Mouse (Mus musculus): ENCODE data around the gene BC051019. TPM values are rescaled to one million over a fixed set of nuclear protein-coding genes. Genes with fewer than 3 reads are reported as not detected.

The BC051019 gene
- polyA plus RNA-seq, 1 experiment, result not detected

GRCm38 (mm10) chr7:109702721-109703120 is 20.9 kb downstream of the BC051019 start:
- Histone ChIP-seq H3K4me3 (ENCODE audit: low read depth, low read length) (no peak overlapping the region), H3K36me3 (ENCODE audit: control insufficient read depth, insufficient read depth, low read length) (0 out of 2 replicates have a peak, but pooled peaks cover 2% of the 10 kb centered on the region), H3K27me3 (ENCODE audit: control insufficient read depth, insufficient read depth, low read length) (no peaks in the 10 kb centered on the region), H3K27ac (ENCODE audit: insufficient read depth, low read depth, low read length) (no peak overlapping the region), H3K4me1 (ENCODE audit: control insufficient read depth, insufficient read depth, insufficient read length, low read length) (peaks cover 8% of the 10 kb centered on the region; the same call in 1 of the 2 replicates)
- 79% methylated on average over 4 of the region's 4 CpGs for WGBS
- no peak for TF ChIP-seq CTCF (IDR thresholded peaks at IDR 0.05; ENCODE audit: extremely low read depth, insufficient read length, insufficient replicate concordance, low read depth, low read length)
- no peak for TF ChIP-seq POLR2A (IDR thresholded peaks at IDR 0.05; ENCODE audit: low read depth, low read length)

DNA sequence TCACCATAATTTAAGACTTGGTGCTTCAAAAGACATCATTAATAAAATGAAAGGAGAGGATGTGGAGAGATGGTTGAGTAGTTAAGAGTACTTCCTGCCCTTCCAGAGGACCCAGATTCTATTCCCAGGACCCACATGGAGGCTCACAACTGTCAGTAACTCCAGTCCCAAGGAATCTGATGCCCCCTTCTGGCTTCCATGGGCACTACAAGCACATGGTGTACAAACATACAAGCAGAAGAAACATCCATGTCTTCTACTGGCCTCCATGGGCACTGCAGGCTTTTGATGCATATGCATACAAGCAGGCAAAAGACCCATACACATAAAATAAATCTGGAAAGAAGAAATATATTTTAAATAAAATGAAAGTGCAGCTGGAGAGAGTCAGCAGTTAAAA is 23.4 kb downstream of the BC051019 start:
- no peak for TF ChIP-seq CTCF (IDR thresholded peaks at IDR 0.05; ENCODE audit: extremely low read depth, insufficient read length, insufficient replicate concordance, low read depth, low read length)
- no peak for TF ChIP-seq POLR2A (IDR thresholded peaks at IDR 0.05; ENCODE audit: low read depth, low read length)
- H3K27ac ChIP-seq (ENCODE audit: insufficient read depth, low read depth, low read length), result no peak overlapping the region
- no peak overlapping the region for H3K4me3 ChIP-seq (ENCODE audit: low read depth, low read length)
- H3K4me1 ChIP-seq (ENCODE audit: control insufficient read depth, insufficient read depth, insufficient read length, low read length), result peaks cover 8% of the 10 kb centered on the region; the same call in 1 of the 2 replicates
- H3K36me3 ChIP-seq (ENCODE audit: control insufficient read depth, insufficient read depth, low read length), result no peaks in the 10 kb centered on the region
- no peaks in the 10 kb centered on the region for H3K27me3 ChIP-seq (ENCODE audit: control insufficient read depth, insufficient read depth, low read length)

DNA sequence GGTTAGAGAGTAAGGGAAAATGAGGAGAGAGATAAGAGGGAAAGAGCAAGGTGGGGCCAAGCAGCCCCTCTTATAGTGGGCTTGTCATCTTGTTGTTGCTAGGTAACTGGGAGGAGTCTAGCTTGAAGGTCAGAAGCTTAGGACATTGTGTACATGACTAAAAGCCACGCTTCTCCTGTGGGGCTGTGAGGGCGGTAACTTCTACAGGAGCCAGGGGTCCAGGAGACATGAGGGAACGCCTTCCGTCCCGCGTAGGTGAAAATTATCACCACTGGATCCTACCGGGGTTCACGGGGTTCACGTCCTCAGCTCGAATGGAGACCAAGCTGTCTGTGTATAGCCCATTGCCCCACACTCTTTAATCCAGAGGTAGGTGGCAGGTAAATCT is 28.3 kb downstream of the BC051019 start:
- Histone ChIP-seq H3K36me3 (ENCODE audit: control insufficient read depth, insufficient read depth, low read length) (no peaks in the 10 kb centered on the region), H3K27ac (ENCODE audit: insufficient read depth, low read depth, low read length) (no peak overlapping the region), H3K4me3 (ENCODE audit: low read depth, low read length) (no peak overlapping the region), H3K27me3 (ENCODE audit: control insufficient read depth, insufficient read depth, low read length) (no peaks in the 10 kb centered on the region), H3K4me1 (ENCODE audit: control insufficient read depth, insufficient read depth, insufficient read length, low read length) (no peaks in the 10 kb centered on the region)
- no peak for TF ChIP-seq CTCF (IDR thresholded peaks at IDR 0.05; ENCODE audit: extremely low read depth, insufficient read length, insufficient replicate concordance, low read depth, low read length)
- no peak for TF ChIP-seq POLR2A (IDR thresholded peaks at IDR 0.05; ENCODE audit: low read depth, low read length)
- WGBS, result 91% methylated on average over 10 of the region's 10 CpGs

DNA sequence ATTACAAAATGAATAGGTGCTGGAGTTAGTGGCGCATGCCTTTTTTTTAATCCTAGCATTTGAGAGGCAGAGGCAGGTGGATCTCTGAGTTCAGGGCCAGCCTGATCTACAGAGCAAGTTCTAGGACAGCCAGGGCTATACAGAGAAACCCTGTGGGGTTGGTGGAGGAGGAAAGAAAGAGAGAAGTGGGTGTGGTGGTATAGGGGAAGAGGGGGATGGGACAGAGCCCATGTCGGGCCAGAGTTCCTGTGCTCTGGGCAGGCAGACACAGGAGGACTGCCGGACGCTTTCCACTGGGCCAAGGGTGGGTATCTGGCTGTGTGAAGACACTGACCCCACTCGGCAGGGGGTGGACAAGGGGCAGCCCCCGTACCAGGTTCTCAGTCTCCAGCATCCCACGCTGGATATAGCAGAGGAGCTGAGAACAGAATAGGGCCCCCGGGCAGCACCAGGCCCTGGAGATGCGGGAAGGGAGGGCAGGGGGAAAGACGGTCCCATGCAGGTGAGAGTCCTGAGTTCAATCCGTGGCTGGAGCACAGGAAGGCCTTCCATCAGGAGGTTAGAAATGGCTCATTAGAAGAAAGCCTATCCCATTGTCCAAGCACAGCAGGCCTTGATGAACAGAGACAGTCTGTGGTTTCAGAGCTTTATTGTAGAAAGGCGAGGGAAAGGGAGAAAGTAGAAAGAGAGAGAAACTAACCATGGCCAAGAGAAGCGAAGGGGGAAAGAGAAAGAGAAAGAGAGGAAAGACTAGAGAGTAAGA is 28.9 kb downstream of the BC051019 start:
- no peak overlapping the region for H3K4me3 ChIP-seq (ENCODE audit: low read depth, low read length)
- WGBS, result 83% methylated on average over 13 of the region's 13 CpGs
- no peaks in the 10 kb centered on the region for H3K36me3 ChIP-seq (ENCODE audit: control insufficient read depth, insufficient read depth, low read length)
- H3K4me1 ChIP-seq (ENCODE audit: control insufficient read depth, insufficient read depth, insufficient read length, low read length), result no peaks in the 10 kb centered on the region
- H3K27ac ChIP-seq (ENCODE audit: insufficient read depth, low read depth, low read length), result no peak overlapping the region
- TF ChIP-seq POLR2A (IDR thresholded peaks at IDR 0.05; ENCODE audit: low read depth, low read length) (no peak), CTCF (IDR thresholded peaks at IDR 0.05; ENCODE audit: extremely low read depth, insufficient read length, insufficient replicate concordance, low read depth, low read length) (no peak)
- H3K27me3 ChIP-seq (ENCODE audit: control insufficient read depth, insufficient read depth, low read length), result no peaks in the 10 kb centered on the region

DNA sequence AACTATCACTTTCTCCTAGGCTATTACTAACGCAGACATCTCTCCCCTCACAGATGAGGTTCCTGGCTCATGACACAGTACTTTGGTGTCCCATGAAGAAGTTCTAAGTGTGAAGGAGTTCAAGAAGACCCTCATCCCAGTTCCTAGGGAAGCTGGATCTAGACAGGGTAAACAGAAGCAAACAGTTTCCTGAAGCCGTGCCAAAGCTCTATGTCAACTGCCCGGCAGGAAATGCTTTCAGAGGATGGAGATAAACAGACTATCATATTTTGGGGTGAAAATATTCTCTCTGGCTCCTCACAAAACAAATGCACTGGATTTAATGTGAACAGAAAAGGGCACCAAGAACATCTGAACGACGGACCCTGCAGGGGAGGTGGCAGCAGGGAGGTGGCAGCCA is 32.7 kb downstream of the BC051019 start:
- WGBS, result 75% methylated on average over 5 of the region's 5 CpGs
- Histone ChIP-seq H3K27me3 (ENCODE audit: control insufficient read depth, insufficient read depth, low read length) (no peaks in the 10 kb centered on the region), H3K4me1 (ENCODE audit: control insufficient read depth, insufficient read depth, insufficient read length, low read length) (no peaks in the 10 kb centered on the region), H3K36me3 (ENCODE audit: control insufficient read depth, insufficient read depth, low read length) (no peaks in the 10 kb centered on the region), H3K4me3 (ENCODE audit: low read depth, low read length) (no peak overlapping the region), H3K27ac (ENCODE audit: insufficient read depth, low read depth, low read length) (no peak overlapping the region)
- TF ChIP-seq POLR2A (IDR thresholded peaks at IDR 0.05; ENCODE audit: low read depth, low read length) (no peak), CTCF (IDR thresholded peaks at IDR 0.05; ENCODE audit: extremely low read depth, insufficient read length, insufficient replicate concordance, low read depth, low read length) (no peak)

- WGBS, result 91% methylated on average over 3 of the region's 3 CpGs
- Histone ChIP-seq H3K27ac (ENCODE audit: insufficient read depth, low read depth, low read length) (no peak overlapping the region), H3K27me3 (ENCODE audit: control insufficient read depth, insufficient read depth, low read length) (no peaks in the 10 kb centered on the region), H3K4me1 (ENCODE audit: control insufficient read depth, insufficient read depth, insufficient read length, low read length) (no peaks in the 10 kb centered on the region), H3K36me3 (ENCODE audit: control insufficient read depth, insufficient read depth, low read length) (no peaks in the 10 kb centered on the region), H3K4me3 (ENCODE audit: low read depth, low read length) (no peak overlapping the region)
- TF ChIP-seq POLR2A (IDR thresholded peaks at IDR 0.05; ENCODE audit: low read depth, low read length), result no peak
- TF ChIP-seq CTCF (IDR thresholded peaks at IDR 0.05; ENCODE audit: extremely low read depth, insufficient read length, insufficient replicate concordance, low read depth, low read length), result no peak
These were observed 33.5 kb downstream of the BC051019 start for GRCm38 (mm10) chr7:109690101-109690500.

DNA sequence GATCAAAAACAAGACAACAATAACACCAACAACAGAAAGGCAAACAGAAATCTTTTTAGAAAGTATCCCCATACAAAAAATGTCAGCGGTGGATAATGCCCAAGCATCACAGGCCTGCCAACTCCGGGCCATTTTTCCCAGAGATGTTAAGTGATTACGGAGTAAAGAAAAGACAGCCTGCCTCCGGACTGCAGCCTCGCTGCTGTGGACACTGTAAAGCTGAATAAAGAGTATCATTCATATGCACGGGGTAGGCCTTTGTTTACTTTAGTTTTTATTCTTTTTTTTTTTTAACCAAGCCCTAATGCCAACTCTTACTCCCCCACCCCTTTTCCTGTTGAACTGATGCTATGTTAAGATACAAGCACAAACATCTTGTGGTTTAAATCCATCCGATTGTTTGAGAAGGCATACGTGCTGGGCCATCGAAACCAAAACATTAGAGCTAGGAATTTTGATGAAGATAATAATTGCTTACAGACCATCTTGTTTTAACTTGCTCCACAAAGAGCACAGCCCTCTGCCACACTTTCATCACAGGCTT is 37.0 kb downstream of the BC051019 start:
- H3K27me3 ChIP-seq (ENCODE audit: control insufficient read depth, insufficient read depth, low read length), result no peaks in the 10 kb centered on the region
- TF ChIP-seq POLR2A (IDR thresholded peaks at IDR 0.05; ENCODE audit: low read depth, low read length) (no peak), CTCF (IDR thresholded peaks at IDR 0.05; ENCODE audit: extremely low read depth, insufficient read length, insufficient replicate concordance, low read depth, low read length) (no peak)
- no peaks in the 10 kb centered on the region for H3K4me1 ChIP-seq (ENCODE audit: control insufficient read depth, insufficient read depth, insufficient read length, low read length)
- WGBS, result 61% methylated on average over 9 of the region's 9 CpGs
- no peaks in the 10 kb centered on the region for H3K36me3 ChIP-seq (ENCODE audit: control insufficient read depth, insufficient read depth, low read length)
- no peak overlapping the region for H3K27ac ChIP-seq (ENCODE audit: insufficient read depth, low read depth, low read length)
- no peak overlapping the region for H3K4me3 ChIP-seq (ENCODE audit: low read depth, low read length)
